Mouse (Mus musculus): Measurements from ENCODE around the gene Ndufs8.
A peak's percentile ranks its signal among the peaks of the same experiment; 100 is the strongest.

Ndufs8 gene

GRCm38 (mm10) chr19:3919928-3920327 is 7.4 kb upstream of the Ndufs8 start:
- H3K9me3 ChIP-seq (ENCODE audit: low read length) = no peaks in the 10 kb centered on the region
- TF ChIP-seq NANOG (IDR thresholded peaks at IDR 0.05; ENCODE audit: borderline replicate concordance, low read length) (no peak), CTCF (conservative IDR thresholded peaks at IDR 0.05; ENCODE audit: low read length) (no peak), POU5F1 (IDR thresholded peaks at IDR 0.05; ENCODE audit: borderline replicate concordance, low read length) (no peak)
- H3K27me3 ChIP-seq (ENCODE audit: insufficient read depth, low read length) = no peaks in the 10 kb centered on the region
- peaks cover 70% of the 10 kb centered on the region for H3K4me1 ChIP-seq (replicated peaks; ENCODE audit: low read depth, low read length)
- no peak overlapping the region for H3K4me3 ChIP-seq (replicated peaks; ENCODE audit: low read length)
- peaks cover 6% of the 10 kb centered on the region; the same call in 1 of the 2 replicates for H3K36me3 ChIP-seq (ENCODE audit: insufficient read depth, low read length)

DNA sequence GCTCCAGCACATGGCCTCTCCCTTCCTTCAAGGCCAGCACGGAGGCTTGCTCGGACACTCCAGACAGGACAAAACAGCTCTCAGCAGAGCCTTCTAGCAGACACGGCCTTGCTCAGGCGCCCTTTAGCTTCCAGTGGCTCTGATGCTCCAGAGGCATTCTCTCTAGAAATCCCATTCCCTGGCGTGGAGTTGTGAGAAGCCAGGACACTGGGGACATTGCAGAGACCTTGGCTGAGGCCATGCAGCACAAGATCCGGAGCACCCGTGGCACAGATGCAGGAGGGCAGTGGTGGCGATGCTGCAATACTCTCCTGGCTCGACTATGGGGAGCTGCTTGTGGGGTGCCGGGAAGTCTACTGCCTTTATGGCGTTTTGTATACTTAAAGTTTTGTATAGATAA is 4.2 kb upstream of the Ndufs8 start:
- peaks cover 13% of the 10 kb centered on the region for H3K36me3 ChIP-seq (ENCODE audit: insufficient read depth, low read length)
- peaks cover 54% of the 10 kb centered on the region for H3K4me1 ChIP-seq (replicated peaks; ENCODE audit: low read depth, low read length)
- TF ChIP-seq POU5F1 (IDR thresholded peaks at IDR 0.05; ENCODE audit: borderline replicate concordance, low read length) (no peak), CTCF (conservative IDR thresholded peaks at IDR 0.05; ENCODE audit: low read length) (no peak), NANOG (IDR thresholded peaks at IDR 0.05; ENCODE audit: borderline replicate concordance, low read length) (no peak)
- H3K27me3 ChIP-seq (ENCODE audit: insufficient read depth, low read length) = no peaks in the 10 kb centered on the region
- H3K9me3 ChIP-seq (ENCODE audit: low read length) = no peaks in the 10 kb centered on the region
- no peak overlapping the region for H3K4me3 ChIP-seq (replicated peaks; ENCODE audit: low read length)

DNA sequence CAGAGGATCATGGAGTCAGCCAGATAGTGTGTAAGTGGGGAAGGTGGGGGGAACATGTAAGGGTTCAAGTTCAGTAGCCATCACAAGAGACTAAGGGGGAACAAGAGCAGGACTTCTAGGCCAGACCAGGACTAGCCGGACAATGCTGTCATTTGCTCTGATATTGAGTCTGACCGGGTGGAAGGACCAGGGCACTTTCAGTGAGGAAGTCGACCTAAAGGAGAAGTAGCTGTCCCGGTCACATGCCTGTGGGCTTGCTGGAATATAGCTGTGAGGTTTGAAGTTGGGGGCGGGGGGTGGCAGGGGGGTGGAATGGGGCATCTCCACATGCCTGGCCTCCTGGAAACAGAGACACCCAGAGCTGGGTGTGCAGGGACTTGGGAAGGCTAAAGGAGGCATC is 2.0 kb upstream of the Ndufs8 start:
- Histone ChIP-seq H3K4me3 (replicated peaks; ENCODE audit: low read length) (no peak overlapping the region), H3K27me3 (ENCODE audit: insufficient read depth, low read length) (no peaks in the 10 kb centered on the region), H3K36me3 (ENCODE audit: insufficient read depth, low read length) (peaks cover 34% of the 10 kb centered on the region), H3K9me3 (ENCODE audit: low read length) (no peaks in the 10 kb centered on the region), H3K4me1 (replicated peaks; ENCODE audit: low read depth, low read length) (peaks cover 60% of the 10 kb centered on the region)
- TF ChIP-seq POU5F1 (IDR thresholded peaks at IDR 0.05; ENCODE audit: borderline replicate concordance, low read length) (no peak), NANOG (IDR thresholded peaks at IDR 0.05; ENCODE audit: borderline replicate concordance, low read length) (no peak), CTCF (conservative IDR thresholded peaks at IDR 0.05; ENCODE audit: low read length) (no peak)

DNA sequence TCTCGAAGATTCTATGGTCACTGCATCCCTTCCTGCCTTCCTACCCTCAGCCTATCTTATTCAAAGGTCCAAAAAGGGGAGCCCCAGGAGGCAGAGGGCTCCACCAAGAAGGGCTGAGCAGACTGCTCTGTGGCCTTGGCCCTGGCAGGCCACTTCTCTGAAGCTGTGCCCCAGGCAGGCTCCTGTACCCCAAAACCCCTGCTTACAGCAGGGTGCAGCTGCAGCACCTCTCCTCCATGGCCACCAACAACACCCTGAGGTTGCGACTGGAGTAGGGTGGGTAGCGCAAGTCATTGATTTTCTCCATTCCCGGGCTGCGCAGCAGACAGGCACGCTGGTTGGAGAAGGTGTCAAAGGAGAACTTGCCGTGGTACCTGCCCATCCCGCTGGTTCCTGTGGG is 1.1 kb upstream of the Ndufs8 start:
- Histone ChIP-seq H3K4me3 (replicated peaks; ENCODE audit: low read length) (peak overlapping the region; percentile 90), H3K36me3 (ENCODE audit: insufficient read depth, low read length) (peaks cover 42% of the 10 kb centered on the region), H3K9me3 (ENCODE audit: low read length) (no peaks in the 10 kb centered on the region), H3K27me3 (ENCODE audit: insufficient read depth, low read length) (no peaks in the 10 kb centered on the region), H3K4me1 (replicated peaks; ENCODE audit: low read depth, low read length) (peaks cover 52% of the 10 kb centered on the region)
- TF ChIP-seq CTCF (conservative IDR thresholded peaks at IDR 0.05; ENCODE audit: low read length) (no peak), POU5F1 (IDR thresholded peaks at IDR 0.05; ENCODE audit: borderline replicate concordance, low read length) (no peak), NANOG (IDR thresholded peaks at IDR 0.05; ENCODE audit: borderline replicate concordance, low read length) (no peak)

- peaks cover 20% of the 10 kb centered on the region for H3K27me3 ChIP-seq (ENCODE audit: insufficient read depth, low read length)
- peaks cover 50% of the 10 kb centered on the region for H3K36me3 ChIP-seq (ENCODE audit: insufficient read depth, low read length)
- H3K4me3 ChIP-seq (replicated peaks; ENCODE audit: low read length) = no peak overlapping the region
- no peaks in the 10 kb centered on the region for H3K9me3 ChIP-seq (ENCODE audit: low read length)
- peaks cover 66% of the 10 kb centered on the region for H3K4me1 ChIP-seq (replicated peaks; ENCODE audit: low read depth, low read length)
- TF ChIP-seq POU5F1 (IDR thresholded peaks at IDR 0.05; ENCODE audit: borderline replicate concordance, low read length) = no peak
- no peak for TF ChIP-seq NANOG (IDR thresholded peaks at IDR 0.05; ENCODE audit: borderline replicate concordance, low read length)
- TF ChIP-seq CTCF (conservative IDR thresholded peaks at IDR 0.05; ENCODE audit: low read length) = no peak
Measured at GRCm38 (mm10) chr19:3910206-3910605, 2.4 kb downstream of the Ndufs8 start.

DNA sequence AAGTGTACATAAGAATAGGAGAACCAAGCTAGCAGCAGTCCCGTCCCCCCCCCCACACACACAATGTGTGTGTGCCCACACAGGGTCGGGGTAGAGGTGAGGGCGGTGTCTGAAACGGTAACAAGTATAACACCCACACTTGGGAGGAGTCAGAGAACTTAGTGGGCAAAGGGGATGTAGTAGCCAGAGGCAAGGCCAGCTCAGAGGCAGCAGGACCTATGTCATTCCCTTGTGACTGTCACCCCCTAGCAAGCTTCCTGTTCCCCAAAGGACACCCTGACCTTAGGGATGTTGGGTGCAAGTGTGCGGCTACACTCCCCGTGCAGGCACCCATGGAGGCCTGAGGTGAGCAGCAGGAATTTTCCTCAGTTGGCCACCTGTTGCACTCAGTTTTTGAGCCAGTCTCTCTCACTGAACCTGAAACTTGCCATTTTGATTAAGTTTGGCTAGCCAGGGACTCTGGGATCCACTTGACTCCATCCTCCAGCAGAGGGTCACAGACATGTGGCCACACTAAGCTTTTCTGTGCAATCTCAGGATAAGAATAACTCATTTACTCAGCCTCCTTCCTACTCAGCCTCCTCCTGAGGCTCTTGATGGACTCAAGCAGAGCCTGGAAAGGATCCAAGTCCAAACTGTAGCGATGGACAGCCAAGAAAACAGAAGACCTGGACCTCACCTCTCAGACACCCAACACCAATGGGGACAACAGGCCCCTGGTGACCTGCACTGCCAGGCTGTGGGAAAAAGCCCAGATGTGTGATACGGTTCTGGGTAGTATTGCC is 4.5 kb downstream of the Ndufs8 start:
- TF ChIP-seq CTCF (conservative IDR thresholded peaks at IDR 0.05; ENCODE audit: low read length) (no peak), NANOG (IDR thresholded peaks at IDR 0.05; ENCODE audit: borderline replicate concordance, low read length) (no peak), POU5F1 (IDR thresholded peaks at IDR 0.05; ENCODE audit: borderline replicate concordance, low read length) (no peak)
- Histone ChIP-seq H3K27me3 (ENCODE audit: insufficient read depth, low read length) (peaks cover 27% of the 10 kb centered on the region), H3K9me3 (ENCODE audit: low read length) (no peaks in the 10 kb centered on the region), H3K4me3 (replicated peaks; ENCODE audit: low read length) (no peak overlapping the region), H3K4me1 (replicated peaks; ENCODE audit: low read depth, low read length) (peaks cover 75% of the 10 kb centered on the region), H3K36me3 (ENCODE audit: insufficient read depth, low read length) (peaks cover 43% of the 10 kb centered on the region)

DNA sequence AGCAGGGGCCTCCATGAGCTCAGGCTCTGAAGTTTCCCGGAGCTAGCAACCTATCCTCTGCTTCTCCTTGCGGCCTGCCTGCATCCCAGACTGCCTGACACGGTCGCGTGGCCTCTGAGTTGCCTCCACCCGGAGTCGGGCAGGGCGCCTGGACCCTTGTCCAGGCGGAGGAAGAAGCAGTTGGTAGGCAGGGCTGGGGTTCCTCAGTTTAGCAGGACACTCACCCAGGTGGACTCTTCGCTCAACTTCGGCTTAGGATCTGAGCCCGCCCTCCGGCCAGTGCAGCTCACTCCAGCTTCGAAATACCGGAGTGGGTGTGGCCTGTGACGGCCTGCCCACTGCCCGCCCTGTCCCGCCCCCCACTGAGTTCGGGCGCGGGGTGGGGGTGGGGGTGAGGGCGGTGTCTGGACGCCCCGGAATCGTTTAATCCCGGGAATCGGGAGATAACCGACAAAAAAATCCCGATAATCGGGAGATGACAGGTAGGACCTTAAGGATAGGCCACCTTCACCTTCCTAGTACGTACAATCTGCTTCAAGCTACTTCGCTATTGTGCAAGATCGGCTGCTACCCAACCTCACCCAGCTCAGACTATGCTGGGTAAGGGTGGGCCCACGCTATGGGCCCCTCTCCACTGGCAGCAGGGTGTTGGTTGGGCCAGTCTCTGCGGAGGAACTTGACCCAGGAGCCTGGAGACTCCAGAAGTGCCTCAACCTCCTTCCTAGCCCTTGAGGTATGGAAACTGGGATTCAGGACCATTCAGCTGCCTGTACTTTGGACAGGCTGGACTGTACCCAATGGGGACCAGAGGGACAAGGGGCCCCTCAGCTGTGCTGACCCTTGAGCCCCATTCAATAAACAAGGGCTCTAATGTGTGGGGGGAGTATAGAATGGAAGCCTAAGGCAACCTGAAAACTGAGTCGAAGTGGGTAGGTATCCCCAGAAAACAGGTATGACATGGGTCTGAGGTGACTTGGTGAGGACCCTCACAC is 5.5 kb downstream of the Ndufs8 start, which contains the start of gene Tcirg1:
TSS of gene Tcirg1 (minus strand) at position 339 of the 992 bp plus-strand sequence.
- Histone ChIP-seq H3K27me3 (ENCODE audit: insufficient read depth, low read length) (peaks cover 30% of the 10 kb centered on the region), H3K36me3 (ENCODE audit: insufficient read depth, low read length) (peaks cover 50% of the 10 kb centered on the region), H3K4me3 (replicated peaks; ENCODE audit: low read length) (peak within 1 kb of the TSS; percentile 79), H3K4me1 (replicated peaks; ENCODE audit: low read depth, low read length) (peaks cover 84% of the 10 kb centered on the region), H3K9me3 (ENCODE audit: low read length) (no peaks in the 10 kb centered on the region)
- TF ChIP-seq POU5F1 (IDR thresholded peaks at IDR 0.05; ENCODE audit: borderline replicate concordance, low read length) (no peak), CTCF (conservative IDR thresholded peaks at IDR 0.05; ENCODE audit: low read length) (no peak), NANOG (IDR thresholded peaks at IDR 0.05; ENCODE audit: borderline replicate concordance, low read length) (no peak)

DNA sequence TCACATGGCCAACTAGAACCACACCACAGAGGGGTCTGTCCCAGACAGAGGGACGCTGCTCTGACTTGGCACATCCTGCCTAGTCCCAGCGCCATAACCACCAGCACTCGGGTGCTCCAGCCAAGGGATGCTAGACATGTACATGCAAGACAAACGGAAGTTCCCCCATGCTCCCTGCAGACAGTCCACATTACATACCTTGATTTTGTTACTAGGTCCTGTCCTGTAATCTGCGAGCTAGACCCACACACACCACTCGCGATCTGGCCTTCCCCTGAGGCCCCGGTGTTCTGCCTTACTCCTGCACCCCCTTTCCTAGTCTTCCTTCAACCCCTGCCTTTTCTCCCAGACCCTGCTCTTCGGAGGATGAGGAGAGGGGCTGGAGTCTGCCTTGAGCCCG is 6.2 kb downstream of the Ndufs8 start:
- Histone ChIP-seq H3K27me3 (ENCODE audit: insufficient read depth, low read length) (peaks cover 30% of the 10 kb centered on the region), H3K9me3 (ENCODE audit: low read length) (no peaks in the 10 kb centered on the region), H3K4me1 (replicated peaks; ENCODE audit: low read depth, low read length) (peaks cover 81% of the 10 kb centered on the region), H3K4me3 (replicated peaks; ENCODE audit: low read length) (peak overlapping the region; percentile 79), H3K36me3 (ENCODE audit: insufficient read depth, low read length) (peaks cover 55% of the 10 kb centered on the region)
- TF ChIP-seq POU5F1 (IDR thresholded peaks at IDR 0.05; ENCODE audit: borderline replicate concordance, low read length) (no peak), NANOG (IDR thresholded peaks at IDR 0.05; ENCODE audit: borderline replicate concordance, low read length) (no peak), CTCF (conservative IDR thresholded peaks at IDR 0.05; ENCODE audit: low read length) (no peak)

All from E14TG2a.4 (cell line).